Mouse (Mus musculus) heart, embryonic 13.5 days (tissue): ENCODE data around the gene Dync1i2. TPM values are rescaled to one million over a fixed set of nuclear protein-coding genes. Genes with fewer than 3 reads are reported as not detected.
A peak's percentile ranks its signal among the peaks of the same experiment; 100 is the strongest.

Experiments
- ATAC-seq: fragments of 200-750 bp; cut with Nextera tagmentation; 2 replicates; pipeline ENCODE4 v1.8.0; 2017; ENCODE audit warnings: moderate TSS enrichment; ENCODE audit not compliant: insufficient number of reproducible peaks, low FRiP score, low TSS enrichment; ENCODE audit errors: extremely low read depth
- H3K27ac ChIP-seq: fragments of 300-500 bp; sonication (generic); replicated peaks from 2 replicates; pipeline ENCODE4 v1.5.1; 2015; ENCODE audit warnings: moderate library complexity, mild to moderate bottlenecking, inconsistent platforms
- H3K27me3 ChIP-seq: fragments of 300-500 bp; sonication (generic); replicated peaks from 2 replicates; pipeline ENCODE4 v1.6.1; 2015; ENCODE audit warnings: mild to moderate bottlenecking, inconsistent platforms
- H3K36me3 ChIP-seq: fragments of 300-500 bp; sonication (generic); 2 replicates; pipeline ENCODE4 v1.6.1; 2015; ENCODE audit warnings: mild to moderate bottlenecking, inconsistent platforms
- H3K4me1 ChIP-seq: fragments of 300-500 bp; sonication (generic); 2 replicates; pipeline ENCODE4 v1.6.1; 2015; ENCODE audit warnings: inconsistent platforms
- H3K4me2 ChIP-seq: fragments of 300-500 bp; sonication (generic); 2 replicates; pipeline ENCODE4 v1.6.1; 2015; ENCODE audit warnings: inconsistent platforms, mild to moderate bottlenecking, moderate library complexity
- H3K4me3 ChIP-seq: fragments of 300-500 bp; sonication (generic); 2 replicates; pipeline ENCODE4 v1.5.1; 2015; ENCODE audit warnings: moderate library complexity, mild to moderate bottlenecking, inconsistent platforms
- H3K9ac ChIP-seq: fragments of 300-500 bp; sonication (generic); 2 replicates; pipeline ENCODE4 v1.6.1; 2015; ENCODE audit warnings: inconsistent platforms, mild to moderate bottlenecking, moderate library complexity
- H3K9me3 ChIP-seq: fragments of 300-500 bp; sonication (generic); 2 replicates; pipeline ENCODE4 v1.6.1; 2016; ENCODE audit warnings: inconsistent platforms
- WGBS: fragments of 180-500 bp; shearing (Covaris S2); methylation state at CpG from one replicate; pipeline ENCODE4 v1.1.7; 2015; ENCODE audit warnings: mixed read lengths; 5-methylcytosine and 5-hydroxymethylcytosine counted together
- polyA plus RNA-seq: library from polyadenylated mRNA; unstranded; fragments of >200 nt; fragmentation: Nextera tagmentation; extraction: Ambion mirVana; gene quantifications from 2 replicates; pipeline ENCODE4 v1.2.1, GENCODE M21; 2015

The Dync1i2 gene
- 59.5 and 64.8 TPM in 2 replicates for polyA plus RNA-seq

GRCm38 (mm10) chr2:71211591-71212359 is at the start of gene Dync1i2:
Dync1i2 (plus strand) TSS chr2:71211706.
- WGBS = under 1% methylated on average over 57 of the region's 57 CpGs
- Histone ChIP-seq H3K36me3 (peaks cover 26% of the 10 kb centered on the region), H3K4me3 (peak within 1 kb of the TSS; percentile 89), H3K9ac (peak within 1 kb of the TSS; percentile 95), H3K27ac (peak within 1 kb of the TSS; percentile 85), H3K9me3 (no peaks in the 10 kb centered on the region), H3K27me3 (no peaks in the 10 kb centered on the region), H3K4me2 (peak within 1 kb of the TSS; percentile 78), H3K4me1 (peaks cover 12% of the 10 kb centered on the region)
- peak; percentile 98 for ATAC-seq

- Histone ChIP-seq H3K4me2 (no peak overlapping the region), H3K4me3 (no peak overlapping the region), H3K36me3 (no peaks in the 10 kb centered on the region), H3K4me1 (peaks cover 11% of the 10 kb centered on the region; the same call in 1 of the 2 replicates), H3K27me3 (no peaks in the 10 kb centered on the region; the same call in 1 of the 2 replicates), H3K9ac (no peak overlapping the region), H3K9me3 (no peaks in the 10 kb centered on the region), H3K27ac (no peak overlapping the region)
- WGBS = 71% methylated on average over 25 of the region's 25 CpGs
- no peak for ATAC-seq
Observed at GRCm38 (mm10) chr2:71162831-71163621, 48.5 kb upstream of the Dync1i2 start.

GRCm38 (mm10) chr2:71167211-71167610 is 44.3 kb upstream of the Dync1i2 start:
- Histone ChIP-seq H3K27me3 (no peaks in the 10 kb centered on the region; the same call in 1 of the 2 replicates), H3K4me2 (no peak overlapping the region), H3K4me3 (no peak overlapping the region), H3K27ac (no peak overlapping the region), H3K9me3 (no peaks in the 10 kb centered on the region), H3K9ac (no peak overlapping the region), H3K36me3 (no peaks in the 10 kb centered on the region), H3K4me1 (no peaks in the 10 kb centered on the region)
- 63% methylated on average over 4 of the region's 4 CpGs for WGBS
- ATAC-seq = no peak

DNA sequence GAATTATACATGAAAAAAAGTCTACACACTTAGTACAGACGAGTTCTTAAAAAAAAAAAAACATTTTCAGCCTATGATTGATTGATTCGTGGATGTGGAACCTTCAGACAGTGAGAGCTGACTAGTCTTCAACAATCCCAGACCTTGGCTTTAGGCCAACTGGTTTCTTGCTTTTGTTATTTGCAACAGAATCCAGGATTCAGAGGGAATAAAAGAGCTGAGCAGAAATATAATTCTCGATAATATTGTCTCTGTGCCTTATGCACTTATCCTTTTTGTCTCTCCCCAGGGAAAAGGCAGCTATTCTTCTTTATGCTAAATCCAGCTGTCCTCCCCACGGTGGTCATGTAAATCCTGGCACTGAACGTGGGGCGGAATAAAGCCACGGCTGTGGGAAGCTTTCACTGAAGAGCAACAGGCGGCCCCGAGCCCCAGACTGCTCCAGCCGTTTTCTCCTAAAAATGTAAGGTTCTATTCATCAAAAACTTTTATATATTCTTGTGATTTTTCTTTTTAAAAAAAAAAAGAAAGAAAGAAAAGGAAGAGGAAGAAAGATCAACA is 43.0 kb upstream of the Dync1i2 start:
- Histone ChIP-seq H3K27me3 (no peaks in the 10 kb centered on the region), H3K9me3 (no peaks in the 10 kb centered on the region), H3K4me3 (no peak overlapping the region), H3K27ac (no peak overlapping the region), H3K4me1 (no peaks in the 10 kb centered on the region), H3K4me2 (no peak overlapping the region), H3K36me3 (no peaks in the 10 kb centered on the region), H3K9ac (no peak overlapping the region)
- WGBS = 50% methylated on average over 10 of the region's 10 CpGs
- no peak for ATAC-seq

DNA sequence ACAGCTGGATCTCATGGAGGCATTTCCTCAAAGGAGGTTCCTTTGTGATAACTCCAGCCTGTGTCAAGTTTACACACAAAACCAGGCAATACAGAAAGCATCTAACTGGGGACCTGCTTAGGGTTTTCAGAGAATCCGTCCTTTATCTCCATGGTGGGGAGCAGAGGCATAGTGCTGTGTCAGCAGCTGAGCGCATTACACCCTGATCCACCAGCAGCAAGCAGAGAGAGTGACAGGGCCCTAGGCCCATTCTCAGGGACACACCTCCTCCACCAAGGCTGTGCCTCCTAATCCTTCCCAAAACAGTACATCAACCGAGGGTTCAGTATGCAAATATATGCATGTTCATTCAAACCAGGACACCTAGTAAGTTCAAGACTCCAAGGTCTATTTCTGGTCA is 38.5 kb upstream of the Dync1i2 start:
- Histone ChIP-seq H3K4me1 (peaks cover 9% of the 10 kb centered on the region), H3K36me3 (no peaks in the 10 kb centered on the region), H3K4me3 (no peak overlapping the region), H3K27ac (no peak overlapping the region), H3K9ac (no peak overlapping the region), H3K4me2 (no peak overlapping the region), H3K27me3 (no peaks in the 10 kb centered on the region), H3K9me3 (no peaks in the 10 kb centered on the region)
- 51% methylated on average over 3 of the region's 3 CpGs for WGBS
- ATAC-seq = no peak

GRCm38 (mm10) chr2:71176329-71177249 is 34.9 kb upstream of the Dync1i2 start:
- ATAC-seq = no peak

DNA sequence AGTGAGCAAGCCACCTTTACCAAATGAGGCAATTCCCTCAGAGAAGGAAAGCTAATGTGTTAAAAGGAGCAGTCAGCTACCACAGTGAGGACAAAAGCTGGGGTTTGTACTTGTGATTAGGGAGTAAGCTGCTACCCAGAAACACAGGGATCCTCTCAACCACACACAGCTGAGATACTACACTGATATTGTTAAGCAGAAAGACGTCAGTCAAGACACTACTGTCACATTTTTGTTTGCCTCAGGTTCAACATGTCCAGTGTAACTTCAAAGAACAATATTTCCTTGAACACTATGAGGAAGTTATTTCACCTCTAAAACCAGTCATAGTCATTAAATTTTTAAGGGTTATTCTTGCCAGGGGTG is 34.3 kb upstream of the Dync1i2 start:
- Histone ChIP-seq H3K9me3 (no peaks in the 10 kb centered on the region; the same call in 1 of the 2 replicates), H3K9ac (no peak overlapping the region), H3K4me1 (peaks cover 17% of the 10 kb centered on the region), H3K27ac (no peak overlapping the region), H3K4me2 (no peak overlapping the region), H3K27me3 (no peaks in the 10 kb centered on the region), H3K36me3 (no peaks in the 10 kb centered on the region), H3K4me3 (no peak overlapping the region)
- no peak for ATAC-seq
- WGBS = 43% methylated on average over 1 of the region's 1 CpGs

More at GRCm38 (mm10) chr2:71176329-71177249, 34.9 kb upstream of the Dync1i2 start:
- no peak overlapping the region for H3K27ac ChIP-seq
- H3K9ac ChIP-seq = no peak overlapping the region
- H3K4me3 ChIP-seq = no peak overlapping the region
- no peaks in the 10 kb centered on the region for H3K27me3 ChIP-seq
- no peaks in the 10 kb centered on the region; the same call in 1 of the 2 replicates for H3K9me3 ChIP-seq
- no peaks in the 10 kb centered on the region for H3K36me3 ChIP-seq
- H3K4me2 ChIP-seq = no peak overlapping the region
- 43% methylated on average over 9 of the region's 9 CpGs for WGBS
- H3K4me1 ChIP-seq = peaks cover 17% of the 10 kb centered on the region

DNA sequence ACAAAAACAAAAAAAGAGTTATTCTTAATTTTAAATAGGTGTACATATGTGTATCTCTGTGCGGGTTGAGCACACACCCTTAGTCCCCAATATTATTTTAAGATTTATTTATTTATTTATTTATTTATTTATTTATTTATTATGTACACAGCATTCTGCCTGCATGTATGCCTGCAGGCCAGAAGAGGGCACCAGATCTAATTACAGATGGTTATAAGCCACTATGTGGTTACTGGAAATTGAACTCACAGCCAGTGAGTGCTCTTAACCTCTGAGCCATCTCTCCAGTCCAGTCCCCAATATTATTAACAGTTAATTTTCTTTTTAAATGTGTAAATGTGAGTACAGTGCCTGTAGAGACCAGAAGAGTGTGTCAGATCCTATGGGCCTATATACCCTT is 33.7 kb upstream of the Dync1i2 start:
- no peak overlapping the region for H3K4me2 ChIP-seq
- no peak for ATAC-seq
- H3K9ac ChIP-seq = no peak overlapping the region
- H3K4me3 ChIP-seq = no peak overlapping the region
- H3K36me3 ChIP-seq = no peaks in the 10 kb centered on the region
- H3K27me3 ChIP-seq = no peaks in the 10 kb centered on the region
- H3K27ac ChIP-seq = no peak overlapping the region
- H3K4me1 ChIP-seq = peaks cover 17% of the 10 kb centered on the region
- 97% methylated on average over 1 of the region's 1 CpGs for WGBS
- no peaks in the 10 kb centered on the region; the same call in 1 of the 2 replicates for H3K9me3 ChIP-seq

GRCm38 (mm10) chr2:71179716-71180115 is 31.8 kb upstream of the Dync1i2 start:
- Histone ChIP-seq H3K36me3 (no peaks in the 10 kb centered on the region), H3K4me2 (no peak overlapping the region), H3K27ac (no peak overlapping the region), H3K4me3 (no peak overlapping the region), H3K9ac (no peak overlapping the region), H3K9me3 (no peaks in the 10 kb centered on the region; the same call in 1 of the 2 replicates), H3K4me1 (peaks cover 17% of the 10 kb centered on the region), H3K27me3 (no peaks in the 10 kb centered on the region)
- no peak for ATAC-seq
- WGBS = 74% methylated on average over 10 of the region's 10 CpGs

DNA sequence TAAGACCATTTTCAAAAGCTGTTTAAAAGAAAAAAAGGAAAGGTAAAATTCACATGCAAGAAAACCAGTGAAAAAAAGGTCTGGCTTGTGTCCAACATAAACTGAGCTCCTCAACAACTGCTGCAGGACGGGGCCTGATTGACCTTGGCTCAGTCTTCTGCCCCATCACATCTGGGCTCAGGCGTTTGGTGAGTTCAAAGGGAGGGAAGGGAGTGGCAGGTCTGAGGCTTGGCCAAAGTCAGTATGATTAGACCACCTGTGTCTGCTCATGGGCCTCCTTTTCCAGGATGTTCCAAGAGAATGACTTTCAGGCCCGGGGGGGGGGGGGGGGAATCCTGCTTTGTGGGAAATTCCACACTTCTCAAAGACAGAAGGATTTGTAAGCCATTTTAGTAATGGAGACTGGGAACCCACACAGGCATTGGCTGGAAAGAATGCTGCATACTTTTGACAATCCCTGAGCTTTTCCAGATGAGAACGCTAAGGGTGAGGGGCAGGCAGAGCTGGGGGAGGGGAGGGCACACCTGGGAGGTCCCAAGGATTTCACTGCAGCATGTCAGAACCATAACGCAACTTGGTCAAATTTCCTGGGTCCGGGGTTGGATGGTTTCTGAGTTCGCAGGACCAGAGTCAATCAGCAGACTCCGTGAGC is 30.8 kb upstream of the Dync1i2 start:
- Histone ChIP-seq H3K4me1 (peaks cover 17% of the 10 kb centered on the region), H3K4me3 (no peak overlapping the region), H3K36me3 (no peaks in the 10 kb centered on the region), H3K9ac (no peak overlapping the region), H3K27me3 (no peaks in the 10 kb centered on the region), H3K27ac (no peak overlapping the region), H3K9me3 (no peaks in the 10 kb centered on the region; the same call in 1 of the 2 replicates), H3K4me2 (no peak overlapping the region)
- ATAC-seq = no peak
- whole genome bisulfite sequencing = 52% methylated on average over 8 of the region's 8 CpGs
